Mouse (Mus musculus) Muller cell, postnatal 12 days (primary cell): ENCODE measurements around the gene Ptges3.
"Not testable (repeated sequence)": the region's sequence is repeated elsewhere in the genome, so short reads cannot be mapped to it uniquely, and the experiment has no call there.

Experiments used
- DNase-seq: peaks from one replicate; pipeline ENCODE4 v3.0.0-alpha.2; 2015; ENCODE audit errors: inconsistent ontology term

The Ptges3 gene

DNA sequence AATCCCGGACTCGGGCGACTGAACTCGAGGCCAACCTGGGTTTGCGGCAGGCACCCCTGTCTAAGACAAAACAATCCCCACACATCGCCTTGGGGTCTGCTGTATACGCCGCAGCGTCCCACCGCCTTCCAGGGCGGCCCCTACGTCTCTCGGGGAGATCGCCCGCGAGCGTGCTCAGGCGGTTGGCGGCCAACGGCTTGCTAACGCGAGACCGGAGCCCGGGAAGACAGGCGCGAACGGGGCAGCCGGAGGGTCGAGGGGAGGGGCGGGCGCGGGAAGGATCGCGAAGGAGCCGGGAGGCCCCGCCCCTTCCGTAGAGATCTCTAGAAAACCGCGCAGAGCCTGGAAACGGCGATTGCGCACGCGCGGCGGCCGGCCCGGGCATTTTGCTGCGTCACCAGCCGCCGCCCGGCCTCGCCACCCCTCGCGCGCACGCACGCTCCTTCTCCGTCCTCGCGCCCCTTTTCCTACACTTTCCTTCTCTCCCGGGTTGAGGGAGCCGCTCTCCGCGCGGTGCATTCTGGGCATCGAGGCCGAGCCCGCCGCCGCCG is at the start of gene Ptges3:
Gene Ptges3, plus strand, starts transcription at position 354 of the 551 bp plus-strand sequence.
- peak; percentile 99 for DNase-seq

DNA sequence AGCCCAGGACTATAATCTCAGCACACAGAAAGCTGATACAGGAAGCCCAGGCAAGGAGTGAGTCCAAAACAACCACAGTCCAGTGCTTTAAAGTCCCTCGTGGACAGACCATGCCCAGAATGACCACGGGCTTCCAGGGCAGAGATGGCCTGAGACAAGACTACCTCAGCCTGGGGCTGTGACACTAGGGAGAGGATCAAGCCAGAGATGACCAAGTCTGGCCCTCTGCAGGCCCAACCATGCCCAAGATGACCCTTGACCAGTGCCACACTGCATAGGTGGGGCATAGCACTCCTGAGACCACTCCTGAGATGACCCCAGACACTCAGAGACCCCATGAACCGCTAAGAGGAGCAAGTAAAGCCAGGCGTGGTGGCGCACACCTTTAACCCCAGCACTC is 49.0 kb upstream of the Ptges3 start:
- DNase-seq = no peak

DNA sequence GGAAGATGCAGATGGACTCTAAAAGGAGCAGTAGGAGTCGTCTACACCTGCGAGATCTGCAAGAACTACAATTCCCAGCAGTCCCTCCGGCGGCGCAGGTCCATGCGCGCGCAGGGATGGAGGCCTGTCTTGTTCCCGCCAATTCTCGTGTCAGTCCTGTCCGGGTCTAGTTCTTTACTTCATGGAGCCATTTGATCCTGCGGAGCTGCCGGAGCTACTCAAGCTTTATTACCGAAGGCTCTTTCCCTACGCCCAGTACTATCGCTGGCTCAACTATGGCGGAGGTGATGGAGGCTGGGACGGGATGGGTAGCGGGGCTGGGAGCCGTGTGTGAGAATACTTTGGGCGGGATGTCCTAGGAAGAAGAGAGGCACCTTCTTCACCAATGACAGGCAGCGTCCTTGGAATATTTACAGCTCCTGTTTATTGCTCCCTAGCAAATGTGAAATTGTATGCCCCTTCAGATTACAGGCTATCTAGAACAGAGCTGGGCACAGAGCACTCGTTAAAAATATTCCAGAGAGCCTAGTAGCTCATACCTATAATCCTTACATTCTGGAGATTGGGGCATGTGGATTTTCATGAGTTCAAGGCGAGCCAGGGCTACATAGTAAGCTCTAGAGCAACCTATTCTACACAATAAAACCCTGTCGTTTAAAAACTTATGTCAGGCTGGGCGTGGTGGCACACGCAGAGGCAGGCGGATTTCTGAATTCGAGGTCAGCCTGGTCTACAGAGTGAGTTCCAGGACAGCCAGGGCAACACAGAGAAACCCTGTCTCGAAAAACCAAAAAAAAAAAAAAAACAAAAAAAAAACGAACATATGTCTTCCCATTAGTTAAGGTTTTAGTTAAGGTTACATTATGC is 43.5 kb upstream of the Ptges3 start, which contains the start of gene Prim1:
Gene Prim1, plus strand, starts transcription at position 101 of the 867 bp plus-strand sequence.
- peak; percentile 81 for DNase-seq

DNA sequence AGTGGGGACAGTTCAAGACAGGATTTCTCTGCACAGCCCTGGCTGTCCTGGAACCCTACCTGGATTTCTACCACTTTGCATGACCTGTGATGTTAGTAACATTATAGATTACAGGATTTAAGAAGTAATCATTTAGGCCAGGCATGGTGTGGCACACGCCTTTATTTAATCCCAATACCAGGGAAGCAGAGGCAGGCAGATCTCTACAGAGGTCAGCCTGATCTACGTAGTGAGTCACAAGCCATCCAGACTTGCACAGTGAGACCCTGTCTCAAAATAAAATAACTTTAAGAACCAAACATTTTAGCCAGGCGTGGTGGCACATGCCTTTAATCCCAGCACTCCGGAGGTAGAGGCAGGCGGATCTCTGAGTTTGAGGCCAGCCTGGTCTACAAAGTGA is 36.6 kb upstream of the Ptges3 start:
- DNase-seq = no peak

DNA sequence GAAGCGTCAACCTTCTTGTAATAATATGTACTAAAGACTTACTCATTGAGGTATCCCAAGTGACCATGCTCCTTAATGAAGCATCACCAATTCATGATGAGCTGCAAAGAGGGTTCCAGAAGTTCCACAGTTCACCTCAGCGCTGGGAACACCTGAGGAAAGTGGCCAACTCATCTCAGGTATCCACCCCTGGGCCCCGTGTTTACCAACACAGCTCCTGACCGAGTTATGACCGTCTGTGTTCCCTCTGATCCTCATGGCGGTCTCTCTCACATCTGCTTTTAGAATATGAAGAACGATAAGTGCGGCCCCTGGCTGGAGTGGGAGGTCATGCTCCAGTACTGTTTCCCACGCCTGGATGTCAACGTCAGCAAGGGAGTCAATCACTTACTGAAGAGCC is 35.3 kb upstream of the Ptges3 start:
- no peak for DNase-seq

DNA sequence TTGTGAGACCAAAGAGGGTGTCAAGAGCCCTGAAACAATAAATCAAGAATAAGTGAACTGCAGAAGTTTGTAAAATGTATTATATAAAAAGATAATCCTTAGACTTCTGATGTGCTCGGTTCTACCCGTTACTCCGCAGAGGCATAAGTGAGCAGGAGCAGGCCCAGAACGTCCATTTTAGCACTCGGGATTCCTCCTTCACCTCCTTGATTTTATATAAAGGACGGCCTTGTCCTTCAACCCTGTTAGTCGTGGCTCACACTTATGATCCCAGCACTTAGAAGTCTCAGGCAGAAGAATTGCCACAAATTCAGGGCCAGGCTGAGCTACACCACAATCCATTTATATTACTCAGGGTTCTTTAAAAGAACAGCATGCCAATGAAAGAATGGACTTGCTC is 28.8 kb upstream of the Ptges3 start:
- no peak for DNase-seq

DNA sequence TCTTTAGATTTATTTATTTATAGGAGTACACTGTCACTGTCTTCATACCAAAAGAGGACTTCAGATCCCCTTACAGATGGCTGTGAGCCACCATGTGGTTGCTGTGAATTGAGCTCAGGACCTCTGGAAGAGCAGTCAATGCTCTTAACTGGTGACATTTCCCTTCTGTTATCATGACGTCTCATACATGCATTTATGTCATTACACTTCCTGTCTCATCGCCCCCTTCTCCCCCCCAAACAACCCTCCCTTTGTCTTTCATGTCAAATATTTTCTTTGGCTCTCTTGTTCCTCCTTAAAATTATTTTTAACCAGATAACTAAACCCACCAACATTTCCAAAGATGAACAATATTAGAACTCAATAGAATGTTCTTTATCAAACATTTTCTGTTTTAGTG is 27.9 kb upstream of the Ptges3 start:
- no peak for DNase-seq

DNA sequence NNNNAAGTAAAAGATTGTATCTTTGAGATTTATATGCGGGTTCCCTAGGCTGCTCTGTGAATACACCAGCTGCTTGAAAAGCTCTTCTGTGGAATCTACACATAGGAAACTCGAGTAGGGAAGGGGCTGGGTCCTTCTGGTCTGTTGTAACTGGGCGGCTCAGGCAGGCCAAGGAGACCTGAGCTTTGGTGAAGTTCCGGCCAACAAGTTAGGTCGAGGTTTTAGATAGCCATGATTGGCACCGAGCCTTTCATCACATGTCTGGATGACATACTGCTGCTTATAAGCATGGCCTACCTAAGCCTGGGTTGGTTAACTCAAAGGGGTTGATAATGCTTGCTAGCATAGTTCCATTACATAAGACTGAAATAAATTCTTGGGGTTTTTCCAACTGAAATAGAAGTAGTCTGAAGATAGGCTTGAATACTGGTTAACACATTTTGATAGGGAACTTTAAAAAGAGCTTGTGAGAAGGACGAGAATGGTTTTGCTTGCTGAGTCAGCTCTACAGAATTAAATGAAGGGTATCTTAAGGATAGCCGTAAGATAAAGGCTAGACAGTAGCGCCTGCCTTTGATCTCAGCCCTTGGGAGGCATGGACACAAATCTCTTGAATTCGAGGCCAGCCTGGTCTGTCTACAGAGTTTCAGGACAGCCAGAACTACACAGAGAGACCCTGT is 21.9 kb upstream of the Ptges3 start:
- DNase-seq = peak; percentile 60

DNA sequence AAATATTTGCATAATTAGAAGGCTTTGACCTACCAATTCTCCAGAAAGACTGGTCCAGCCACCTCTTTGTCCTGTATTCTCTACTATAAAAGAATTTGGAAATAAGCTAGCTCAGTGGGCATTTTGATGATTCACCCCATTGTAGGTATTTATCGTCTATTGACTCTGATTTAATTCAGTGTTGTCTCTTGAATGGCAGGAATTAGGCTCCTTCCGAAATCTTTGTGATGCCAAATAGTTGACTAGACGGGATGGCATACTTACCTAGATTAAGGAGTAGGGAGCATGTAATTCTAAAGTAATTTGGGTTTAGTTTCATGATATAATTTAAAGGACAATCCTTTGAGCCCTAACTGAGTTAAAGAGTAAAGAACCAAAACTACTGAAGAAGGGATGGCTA is 20.8 kb upstream of the Ptges3 start:
- DNase-seq = peak; percentile 67

DNA sequence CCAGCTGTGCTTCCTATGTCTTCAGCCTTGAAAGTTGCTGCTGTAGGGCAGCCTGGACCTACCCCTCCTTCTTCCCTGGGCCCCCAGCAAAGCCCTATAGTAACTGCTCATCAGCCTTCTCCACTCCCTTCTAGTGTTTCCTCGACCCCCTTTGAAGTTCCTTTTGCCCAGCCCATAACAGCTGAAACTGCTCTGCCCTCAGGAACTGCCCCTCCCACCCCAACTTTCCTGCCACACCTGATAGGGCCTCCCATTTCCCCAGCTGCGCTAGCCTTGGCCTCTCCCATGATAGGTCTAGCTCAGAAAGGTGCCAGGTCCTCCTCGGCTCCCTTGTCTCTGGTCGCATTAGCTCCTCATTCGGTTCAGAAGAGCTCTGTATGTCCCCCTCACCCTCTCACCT is 19.6 kb upstream of the Ptges3 start:
- DNase-seq = no peak

DNA sequence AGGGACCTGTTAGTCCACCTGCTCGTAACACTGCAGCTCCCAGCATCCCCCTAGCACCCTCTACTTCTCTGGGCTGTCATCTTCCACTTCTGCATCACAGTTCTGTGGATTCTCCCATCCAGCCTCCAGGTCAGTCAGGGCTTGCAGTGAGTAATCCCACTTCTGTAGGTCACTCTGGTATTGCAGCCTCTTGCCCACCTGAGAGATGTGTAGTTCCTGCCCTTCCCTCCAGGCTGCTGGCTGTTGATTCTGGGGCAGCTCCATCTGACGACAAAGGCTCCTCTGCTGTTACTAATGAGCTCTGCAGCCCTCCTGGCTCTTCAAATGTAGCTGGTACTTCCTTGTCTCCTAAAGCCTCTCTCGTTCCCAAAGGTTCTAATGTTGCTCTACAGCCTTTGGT is 18.9 kb upstream of the Ptges3 start:
- DNase-seq = no peak

DNA sequence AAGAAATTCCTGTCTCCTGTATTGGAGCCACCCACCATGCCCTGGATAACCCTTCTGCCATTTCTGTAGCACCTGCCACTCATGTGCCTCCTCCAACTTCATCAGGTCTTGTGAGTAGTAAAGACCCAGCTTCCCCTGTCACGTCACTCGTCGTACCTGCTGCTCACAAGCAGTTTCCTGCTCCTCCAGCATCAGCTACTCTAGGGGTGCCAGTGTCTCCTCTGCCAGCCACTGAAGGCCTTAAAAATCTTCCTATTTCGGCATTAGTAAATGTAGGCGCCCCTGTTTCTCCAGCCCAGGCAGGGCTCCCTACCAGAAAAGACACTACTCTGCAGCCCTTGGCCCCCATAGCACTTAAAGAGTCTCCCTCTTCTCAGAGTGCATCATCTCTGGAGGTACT is 18.5 kb upstream of the Ptges3 start:
- no peak for DNase-seq

DNA sequence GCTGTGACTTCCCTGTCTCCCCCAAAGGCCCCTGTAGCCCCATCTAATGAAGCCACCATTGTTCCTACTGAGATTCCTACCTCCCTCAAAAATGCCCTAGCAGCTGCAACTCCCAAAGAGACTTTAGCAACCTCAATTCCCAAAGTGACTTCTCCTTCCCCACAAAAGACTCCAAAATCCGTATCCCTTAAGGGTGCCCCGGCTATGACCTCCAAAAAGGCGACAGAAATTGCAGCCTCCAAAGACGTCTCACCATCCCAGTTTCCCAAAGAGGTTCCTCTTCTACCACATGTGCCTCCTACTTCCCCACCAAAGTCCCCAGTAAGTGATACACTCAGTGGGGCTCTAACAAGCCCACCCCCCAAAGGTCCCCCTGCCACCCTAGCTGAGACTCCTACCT is 17.1 kb upstream of the Ptges3 start:
- no peak for DNase-seq

DNA sequence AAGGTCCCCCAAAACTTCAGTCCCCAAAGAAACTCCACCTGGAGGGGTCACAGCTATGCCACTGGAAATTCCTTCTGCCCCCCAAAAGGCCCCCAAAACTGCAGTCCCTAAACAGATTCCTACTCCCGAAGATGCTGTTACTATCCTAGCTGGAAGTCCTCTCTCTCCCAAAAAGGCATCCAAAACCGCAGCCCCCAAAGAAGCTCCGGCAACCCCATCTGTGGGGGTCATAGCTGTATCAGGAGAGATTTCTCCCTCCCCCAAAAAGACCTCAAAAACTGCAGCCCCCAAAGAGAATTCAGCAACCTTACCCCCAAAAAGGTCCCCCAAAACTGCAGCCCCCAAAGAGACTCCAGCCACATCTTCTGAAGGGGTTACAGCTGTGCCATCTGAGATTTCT is 16.3 kb upstream of the Ptges3 start:
- DNase-seq = no peak

DNA sequence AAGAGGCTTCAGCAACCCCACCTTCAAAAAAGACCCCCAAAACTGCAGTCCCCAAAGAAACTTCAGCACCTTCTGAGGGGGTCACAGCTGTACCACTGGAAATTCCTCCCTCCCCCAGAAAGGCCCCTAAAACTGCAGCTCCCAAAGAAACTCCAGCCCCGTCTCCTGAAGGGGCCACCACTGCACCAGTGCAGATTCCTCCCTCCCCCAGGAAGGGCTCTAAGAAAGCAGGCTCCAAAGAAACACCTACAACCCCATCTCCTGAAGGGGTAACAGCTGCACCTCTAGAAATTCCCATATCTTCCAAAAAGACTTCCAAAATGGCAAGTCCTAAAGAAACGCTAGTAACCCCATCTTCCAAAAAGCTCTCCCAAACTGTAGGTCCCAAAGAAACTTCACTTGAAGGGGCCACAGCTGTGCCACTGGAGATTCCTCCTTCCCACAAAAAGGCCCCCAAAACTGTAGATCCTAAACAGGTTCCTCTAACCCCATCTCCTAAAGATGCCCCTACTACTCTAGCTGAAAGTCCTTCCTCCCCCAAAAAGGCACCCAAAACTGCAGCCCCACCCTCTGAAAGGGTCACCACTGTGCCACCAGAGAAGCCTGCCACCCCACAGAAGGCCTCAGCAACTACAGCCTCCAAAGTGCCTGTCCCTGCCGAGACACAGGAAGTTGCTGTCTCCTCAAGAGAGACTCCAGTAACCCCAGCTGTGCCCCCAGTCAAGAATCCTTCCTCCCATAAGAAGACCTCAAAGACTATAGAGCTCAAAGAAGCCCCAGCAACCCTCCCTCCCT is 15.5 kb upstream of the Ptges3 start:
- DNase-seq = no peak

DNA sequence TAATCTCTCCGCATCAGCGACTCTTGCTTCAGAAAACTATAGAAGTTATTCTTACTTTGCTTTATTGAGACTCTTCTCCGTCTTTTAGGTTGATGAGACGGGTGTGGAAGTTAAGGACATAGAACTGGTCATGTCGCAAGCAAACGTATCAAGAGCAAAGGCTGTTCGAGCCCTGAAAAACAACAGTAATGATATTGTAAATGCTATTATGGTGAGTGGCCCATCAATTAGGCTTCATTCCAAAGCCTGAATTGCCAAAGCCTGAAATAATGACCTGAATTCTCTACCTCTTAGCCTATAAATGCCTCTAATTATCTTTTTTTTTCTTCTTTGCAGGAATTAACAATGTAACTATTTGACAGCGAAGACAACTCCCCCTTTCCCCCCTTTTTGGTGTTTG is 10.6 kb upstream of the Ptges3 start:
- peak; percentile 68 for DNase-seq

DNA sequence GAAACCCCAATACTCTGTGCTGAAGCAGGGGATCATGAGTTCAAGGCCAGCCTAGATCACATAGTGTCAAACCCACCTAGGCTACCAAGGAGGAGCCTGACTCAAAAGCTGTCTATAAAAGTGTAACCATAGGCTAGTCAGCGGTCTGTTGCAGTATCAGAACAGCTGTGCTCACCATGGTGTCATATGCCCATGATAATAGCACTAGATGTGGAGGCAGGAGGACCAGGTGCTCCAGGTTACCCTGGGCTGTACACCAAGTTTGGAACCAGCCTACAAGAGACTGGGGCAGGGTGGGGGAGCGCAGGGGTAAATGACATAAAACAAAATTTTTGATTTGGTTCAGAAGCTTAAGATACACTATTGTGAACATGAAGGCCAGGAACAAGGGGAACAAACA is 9.0 kb upstream of the Ptges3 start:
- no peak for DNase-seq

DNA sequence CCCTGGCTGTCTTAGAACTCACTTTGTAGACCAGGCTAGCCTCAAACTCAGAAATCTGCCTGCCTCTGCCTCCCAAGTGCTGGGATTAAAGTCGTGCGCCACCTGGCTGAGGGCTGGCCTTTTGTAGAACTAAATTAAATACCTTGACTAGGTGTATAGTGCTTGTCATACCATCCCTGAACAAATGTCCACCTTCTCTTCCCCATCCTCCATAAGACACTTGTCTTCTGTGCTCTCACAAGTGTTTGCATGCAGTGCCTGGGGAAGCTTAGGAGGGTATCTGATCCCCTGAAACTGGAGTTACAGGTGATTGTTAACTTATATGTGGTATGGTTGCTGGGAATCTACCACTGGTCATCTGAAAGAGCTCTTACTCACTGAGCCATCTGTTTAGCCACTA is 8.4 kb upstream of the Ptges3 start:
- DNase-seq = no peak

DNA sequence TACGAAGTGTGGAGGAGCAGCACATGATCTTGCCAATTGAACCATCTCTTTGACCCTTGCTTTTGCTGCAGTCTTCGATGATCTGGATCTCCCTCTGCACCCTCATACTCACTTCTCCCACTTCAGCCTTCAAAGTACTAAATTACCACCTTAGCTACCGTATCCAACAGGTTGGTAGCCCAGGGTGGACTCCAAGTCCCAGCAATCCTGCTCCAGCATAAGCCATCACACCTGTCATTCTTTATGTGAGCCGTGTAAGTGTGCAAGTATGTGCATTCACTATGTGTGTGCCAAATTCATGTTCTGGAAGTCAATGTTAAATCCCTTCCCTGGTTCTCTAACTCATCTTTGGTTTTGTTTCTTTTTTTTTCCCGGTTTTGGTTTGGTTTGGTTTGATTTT is 7.2 kb upstream of the Ptges3 start:
- DNase-seq = no peak

DNA sequence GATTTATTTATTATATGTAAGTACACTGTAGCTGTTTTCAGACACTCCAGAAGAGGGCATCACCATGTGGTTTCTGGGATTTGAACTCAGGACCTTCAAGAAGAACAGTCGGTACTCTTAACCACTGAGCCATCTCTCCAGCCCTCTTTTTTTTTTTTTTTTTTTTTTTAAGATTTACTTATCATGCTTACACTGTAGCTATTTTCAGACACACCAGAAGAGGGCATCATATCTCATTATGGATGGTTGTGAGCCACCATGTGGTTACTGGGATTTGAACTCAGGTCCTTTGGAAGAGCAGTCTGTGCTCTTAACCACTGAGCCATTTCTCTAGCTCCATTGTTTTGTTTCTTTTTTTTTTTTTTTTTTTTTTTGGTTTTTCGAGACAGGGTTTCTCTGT is 6.6 kb upstream of the Ptges3 start:
- DNase-seq = not testable (repeated sequence)

DNA sequence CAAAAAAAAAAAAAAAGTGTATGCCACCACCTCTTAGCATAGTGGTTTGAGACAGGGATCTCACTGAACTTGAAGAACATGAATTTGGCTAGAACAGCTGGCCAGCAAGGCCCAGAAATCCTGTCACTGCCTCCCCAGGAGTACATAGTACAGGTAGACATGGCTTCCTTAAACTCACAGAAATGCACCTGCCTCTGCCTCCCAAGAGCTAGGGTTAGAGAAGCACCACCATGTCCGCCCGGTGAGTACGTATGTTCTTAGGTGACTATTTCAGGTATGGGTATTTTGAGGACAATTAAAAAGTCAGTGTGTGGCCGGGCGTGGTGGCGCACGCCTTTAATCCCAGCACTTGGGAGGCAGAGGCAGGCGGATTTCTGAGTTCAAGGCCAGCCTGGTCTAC is 5.8 kb upstream of the Ptges3 start:
- no peak for DNase-seq

DNA sequence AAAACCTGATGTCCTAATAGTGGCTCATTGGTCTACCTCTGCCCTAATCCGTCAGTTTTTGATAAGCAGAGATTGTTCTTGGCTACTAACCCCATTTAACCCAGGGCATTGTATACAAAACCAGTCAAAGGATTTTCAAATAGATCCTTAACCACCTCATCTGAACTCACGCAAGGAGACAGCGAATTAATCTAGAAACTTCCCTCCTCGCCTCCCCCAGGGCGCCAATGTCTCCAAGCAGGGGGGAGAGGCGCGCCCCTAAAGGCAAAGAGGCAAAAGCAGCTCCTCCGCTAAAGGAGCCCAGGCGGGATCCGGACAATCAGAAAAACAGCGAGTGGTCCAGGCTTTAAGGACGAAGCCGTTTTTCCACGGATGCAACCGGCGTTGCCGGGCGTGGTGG is 570 bp upstream of the Ptges3 start:
- peak; percentile 47 for DNase-seq
